Mouse (Mus musculus): ENCODE results near the gene Angptl8. TPM values are rescaled to one million over a fixed set of nuclear protein-coding genes. Genes with fewer than 3 reads are reported as not detected.
A peak's percentile ranks its signal among the peaks of the same experiment; 100 is the strongest.
"Not testable (repeated sequence)": the region's sequence is repeated elsewhere in the genome, so short reads cannot be mapped to it uniquely, and the experiment has no call there.

Angptl8 gene
- total RNA-seq, 1 experiment from 2014 or later, result 4.5 TPM

GRCm38 (mm10) chr9:21849691-21850677 lies 14.7 kb downstream of the Angptl8 start:
- DNase-seq, result no peak

GRCm38 (mm10) chr9:21851084-21851483 lies 15.8 kb downstream of the Angptl8 start:
- no peak for DNase-seq

DNA sequence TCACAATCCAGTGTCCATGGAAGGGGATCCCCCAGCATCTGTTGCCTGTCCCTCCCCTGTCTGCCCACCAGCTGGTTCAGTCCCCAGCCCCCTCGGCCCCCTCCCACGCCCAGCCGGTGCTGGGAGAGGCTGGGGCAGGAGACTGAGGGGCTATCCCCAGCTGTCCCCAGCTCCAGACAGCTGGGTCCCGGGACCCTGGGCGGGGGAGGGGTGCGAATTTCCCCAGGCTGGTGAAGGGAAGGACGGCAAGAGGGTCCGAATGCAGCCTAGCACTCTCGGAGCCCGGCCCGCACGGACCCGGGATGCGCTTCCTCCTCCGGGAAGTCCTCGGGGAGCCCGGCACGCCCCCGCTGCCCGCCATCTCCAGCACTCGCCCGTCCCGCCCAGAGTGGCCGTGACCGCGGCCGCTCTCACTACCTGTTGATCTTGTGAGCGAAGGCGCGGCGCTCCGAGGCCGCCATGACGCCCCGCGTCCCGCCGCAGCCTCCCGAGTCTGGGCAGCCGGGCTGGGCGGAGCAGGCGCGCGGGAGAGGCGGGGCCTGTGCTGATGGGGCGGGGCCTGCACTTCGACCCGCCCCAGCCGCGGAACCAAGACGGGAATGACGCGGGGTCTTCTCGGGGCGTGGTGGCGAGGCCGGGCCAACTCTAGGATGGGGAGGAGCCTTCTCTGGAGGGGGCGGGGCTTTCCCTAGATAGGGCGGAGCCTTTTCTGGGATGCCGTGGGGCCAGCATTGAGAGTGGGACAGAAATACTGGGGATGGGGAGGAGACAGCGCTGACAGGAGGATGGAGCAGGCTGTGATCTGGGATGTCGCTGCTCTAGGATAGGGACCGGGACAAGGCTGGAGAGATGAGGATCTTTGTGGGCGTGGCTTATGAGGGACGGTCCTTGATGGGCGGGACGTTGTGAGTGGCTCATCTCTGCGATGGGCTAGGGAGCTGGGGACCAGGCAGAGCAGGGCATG lies 17.1 kb downstream of the Angptl8 start, which contains the start of gene Dock6:
Gene Dock6 (minus strand): TSS at position 508 of the 964 bp plus-strand sequence.
- DNase-seq, result peak; percentile 90

GRCm38 (mm10) chr9:21853961-21854360 lies 18.7 kb downstream of the Angptl8 start:
- no peak for DNase-seq

DNA sequence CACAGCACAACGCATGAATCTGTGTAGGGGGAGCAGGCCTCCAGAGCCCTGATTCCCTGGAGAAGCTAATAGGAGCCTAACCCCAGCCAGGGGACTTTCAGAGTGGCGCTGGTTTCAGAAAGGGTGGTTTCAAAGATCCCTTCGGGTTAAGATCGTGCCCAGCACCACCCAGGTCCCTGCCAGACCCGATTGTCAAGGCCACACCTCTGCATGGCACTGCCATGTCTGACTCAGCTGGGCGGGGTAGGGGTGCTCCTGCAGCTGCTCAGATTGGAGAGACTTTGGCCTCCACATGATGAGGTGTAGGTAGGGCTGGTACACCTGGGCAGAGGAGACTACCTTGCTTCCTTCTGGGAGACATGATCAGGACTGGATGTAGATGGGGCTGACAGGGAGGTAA lies 19.6 kb downstream of the Angptl8 start:
- peak; percentile 61 for DNase-seq

DNA sequence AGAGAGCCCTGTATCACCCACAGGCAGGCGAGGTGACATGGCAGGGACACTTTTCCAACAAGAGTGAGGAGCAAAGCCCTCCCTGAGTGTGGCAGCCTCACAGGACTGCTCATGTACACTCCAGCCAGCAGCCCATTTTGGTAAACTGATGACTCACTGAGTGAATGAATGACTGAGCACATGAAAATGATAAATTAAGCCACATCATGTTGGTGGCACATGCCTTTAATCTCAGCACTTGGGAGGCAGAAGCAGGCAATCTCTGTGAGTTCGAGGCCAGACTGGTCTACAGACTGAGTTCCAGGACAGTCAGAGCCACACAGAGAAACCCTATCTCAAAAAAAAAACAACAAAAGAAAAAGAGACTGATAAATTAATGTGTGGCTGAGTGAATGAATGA lies 22.2 kb downstream of the Angptl8 start:
- no peak for DNase-seq

GRCm38 (mm10) chr9:21858084-21858483 lies 22.8 kb downstream of the Angptl8 start:
- DNase-seq, result peak; percentile 47

DNA sequence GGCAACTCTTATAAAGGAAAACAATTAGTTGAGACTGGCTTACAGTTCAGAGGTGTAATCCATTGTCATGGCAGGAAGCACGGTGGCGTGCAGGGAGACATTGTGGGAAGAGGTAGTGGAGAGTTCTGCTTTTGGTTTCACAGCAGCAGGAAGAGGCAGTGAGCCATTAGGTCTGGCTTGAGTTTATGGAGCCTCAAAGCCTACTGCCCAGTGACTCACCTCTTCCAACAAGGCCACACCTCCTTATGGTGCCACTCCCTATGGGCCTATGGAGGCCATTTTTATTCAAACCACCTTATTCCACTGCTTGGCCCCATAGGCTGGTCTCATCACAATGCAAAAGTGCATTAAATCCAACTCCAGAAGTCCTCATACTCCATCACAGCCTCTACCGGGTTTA lies 24.3 kb downstream of the Angptl8 start:
- no peak for DNase-seq

- not testable (repeated sequence) for DNase-seq
Measured at GRCm38 (mm10) chr9:21860349-21860748, 25.0 kb downstream of the Angptl8 start.

- DNase-seq, result no peak
Measured at GRCm38 (mm10) chr9:21862181-21862580, 26.9 kb downstream of the Angptl8 start.

DNA sequence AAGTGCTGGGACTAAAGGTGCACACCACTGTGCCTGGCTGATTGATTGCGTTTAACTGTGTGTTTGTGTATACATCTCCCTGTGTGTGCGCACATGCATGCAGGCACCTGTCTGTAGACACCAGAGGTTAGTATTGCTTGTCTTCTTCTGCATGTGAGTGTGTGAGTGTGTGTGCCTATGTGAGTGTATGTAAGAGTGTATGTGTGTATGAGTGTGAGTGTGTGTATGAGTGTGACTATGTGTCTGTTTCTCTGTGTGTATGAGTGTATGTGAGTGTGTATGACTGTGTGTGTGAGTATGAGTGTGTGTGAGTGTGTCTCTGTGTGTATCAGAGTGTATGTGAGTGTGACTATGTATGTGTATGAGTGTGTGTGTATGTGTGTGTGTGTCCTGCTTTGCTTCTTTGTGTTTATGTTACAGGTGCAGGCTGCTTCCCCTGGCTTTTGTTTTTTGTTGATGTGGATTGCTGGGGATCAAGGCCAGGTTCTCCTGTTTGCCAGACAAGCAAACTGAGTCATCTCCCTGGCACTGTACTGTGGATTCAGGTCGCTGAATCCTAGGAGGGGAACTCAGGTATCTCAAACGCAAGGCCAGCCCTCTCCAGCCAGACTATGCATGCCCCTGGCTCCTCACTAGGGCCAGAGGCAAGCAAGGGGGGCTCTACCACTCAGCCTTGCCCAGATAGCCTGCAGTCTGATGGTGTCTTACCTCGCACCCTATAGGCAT lies 30.5 kb downstream of the Angptl8 start:
- DNase-seq, result no peak

DNA sequence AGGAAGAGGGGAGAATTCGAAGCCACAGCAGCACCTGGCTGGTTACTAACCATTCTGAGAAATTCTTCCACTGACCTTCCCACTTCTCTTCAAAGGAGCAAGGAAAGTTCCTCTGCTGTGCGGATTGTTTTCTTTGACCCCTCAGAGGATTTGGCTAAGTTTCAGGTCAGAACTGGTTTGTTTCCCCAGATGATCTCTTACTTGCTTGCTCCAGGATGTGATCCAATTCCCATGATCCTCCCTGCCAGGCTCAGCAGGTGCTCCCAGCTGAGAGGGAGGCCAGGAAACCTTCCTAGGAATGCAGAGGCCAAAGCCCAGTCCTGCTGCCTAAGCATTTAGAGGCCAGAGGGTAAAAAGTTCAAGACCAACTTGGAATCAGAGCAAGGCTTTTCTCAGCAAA lies 31.3 kb downstream of the Angptl8 start:
- DNase-seq, result no peak

DNA sequence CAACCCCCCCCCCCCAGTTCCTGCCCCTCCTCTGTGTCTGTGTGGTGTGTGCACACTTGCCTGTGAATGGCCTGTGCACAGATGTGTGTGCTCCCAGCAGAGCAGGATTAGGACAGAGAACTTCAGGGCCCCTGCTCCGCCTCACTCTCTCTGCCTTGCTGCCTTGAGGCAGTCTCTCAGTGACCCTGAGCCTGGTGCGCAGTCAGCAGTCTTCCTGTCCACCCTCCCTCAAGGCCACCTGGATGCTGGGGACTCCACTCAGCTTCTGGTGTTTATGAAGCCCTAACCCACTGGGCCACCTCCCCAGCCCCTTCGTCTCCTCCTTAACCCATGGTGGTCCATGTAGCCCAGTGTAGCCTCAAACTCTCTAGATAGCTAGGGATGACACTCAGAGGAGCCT lies 32.4 kb downstream of the Angptl8 start:
- peak; percentile 30 for DNase-seq

DNA sequence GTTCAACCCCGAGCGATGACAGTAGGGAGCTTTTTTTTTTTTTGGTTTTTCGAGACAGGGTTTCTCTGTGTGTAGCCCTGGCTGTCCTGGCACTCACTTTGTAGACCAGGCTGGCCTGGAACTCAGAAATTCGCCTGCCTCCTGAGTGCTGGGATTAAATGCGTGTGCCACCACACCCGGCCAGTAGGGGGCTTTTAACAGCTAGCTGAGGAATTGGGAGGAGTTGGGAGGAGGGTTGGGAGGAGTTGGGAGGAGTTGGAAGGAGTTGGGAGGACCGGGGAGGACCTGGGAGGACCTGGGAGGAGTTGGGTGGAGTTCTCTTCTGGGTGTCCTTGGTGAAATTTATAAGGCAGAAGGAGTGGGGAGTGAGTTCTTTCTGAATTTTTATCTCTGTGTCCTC lies 34.0 kb downstream of the Angptl8 start:
- DNase-seq, result peak; percentile 64

DNA sequence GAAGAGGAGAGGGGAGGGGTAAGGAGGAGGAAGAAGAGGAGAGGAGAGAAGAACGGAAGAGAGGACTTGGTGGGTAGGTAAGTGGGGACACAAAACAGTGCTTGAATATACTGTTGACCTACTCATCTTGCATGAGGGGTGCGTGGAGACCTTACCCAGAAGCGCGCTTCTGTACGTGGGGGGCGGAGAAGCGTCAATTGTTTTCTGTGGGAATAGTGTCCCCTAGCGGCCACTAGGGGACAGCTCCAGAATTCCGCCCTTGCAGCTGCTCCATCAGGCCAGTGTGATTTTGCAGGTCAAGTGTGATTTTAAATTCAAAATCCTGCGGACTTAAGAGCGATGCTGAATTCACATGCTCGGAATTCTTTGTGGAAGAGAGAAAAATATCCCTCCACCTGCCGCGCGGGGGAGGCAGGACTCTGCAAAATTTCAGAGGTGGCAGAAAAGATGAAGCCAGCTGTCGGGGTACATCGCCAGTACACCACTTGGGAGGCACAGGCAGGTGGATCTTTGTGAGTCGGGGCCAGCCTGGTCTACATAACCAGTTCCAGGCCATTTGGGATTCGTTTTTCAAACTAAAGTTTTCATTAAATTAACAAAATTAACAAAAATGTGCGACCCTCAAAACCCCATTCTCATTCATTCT lies 35.7 kb downstream of the Angptl8 start:
- peak; percentile 55 for DNase-seq

GRCm38 (mm10) chr9:21872204-21872603 lies 36.9 kb downstream of the Angptl8 start:
- DNase-seq, result no peak

DNA sequence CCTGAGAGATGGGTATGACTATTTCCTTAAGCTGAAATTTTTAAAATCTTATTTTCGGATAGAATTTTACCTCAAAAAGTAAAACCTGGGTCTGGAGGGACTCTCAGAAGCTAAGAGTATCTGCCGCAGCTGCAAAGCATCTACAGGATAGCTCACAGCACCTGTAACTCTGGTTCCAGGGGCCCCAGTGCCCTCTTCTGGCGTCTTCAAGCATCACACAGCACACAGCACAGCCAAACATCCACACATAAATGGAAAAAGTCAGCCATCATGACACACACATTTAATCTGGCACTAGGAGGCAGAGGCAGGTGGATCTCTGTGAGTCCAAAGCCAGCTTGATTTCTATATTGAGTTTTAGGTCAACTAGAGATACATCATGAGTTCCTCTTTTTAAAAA lies 41.3 kb downstream of the Angptl8 start:
- no peak for DNase-seq

Data from adrenal gland, postnatal 25 days (tissue).